Mouse (Mus musculus): ENCODE data around the gene Iffo2. TPM values are rescaled to one million over a fixed set of nuclear protein-coding genes. Genes with fewer than 3 reads are reported as not detected.

The Iffo2 gene
- polyA plus RNA-seq, 1 experiment from 2014 or later, result 4.7 TPM

DNA sequence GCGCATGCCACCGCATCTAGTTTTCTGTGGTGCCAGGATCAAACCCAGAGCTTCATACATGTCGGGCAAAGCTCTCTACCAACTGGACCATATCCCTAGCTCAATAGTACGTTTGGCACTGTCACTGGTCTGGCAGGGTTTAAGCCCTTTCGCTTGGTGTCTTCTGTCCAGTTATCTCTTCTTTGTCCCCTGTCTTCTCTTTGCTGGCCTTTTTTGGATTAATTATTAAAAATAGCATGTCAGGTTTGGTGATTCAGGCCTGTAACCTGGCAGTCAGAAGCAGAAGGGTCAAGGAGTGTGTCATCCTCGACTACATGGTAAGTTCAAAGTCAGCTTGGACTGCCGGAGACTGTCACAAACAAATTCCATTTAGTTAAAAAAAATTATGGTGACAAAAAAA is 10.4 kb downstream of the Iffo2 start:
- no peak for TF ChIP-seq EP300 (IDR thresholded peaks at IDR 0.05)
- TF ChIP-seq CTCF (IDR thresholded peaks at IDR 0.05), result no peak

DNA sequence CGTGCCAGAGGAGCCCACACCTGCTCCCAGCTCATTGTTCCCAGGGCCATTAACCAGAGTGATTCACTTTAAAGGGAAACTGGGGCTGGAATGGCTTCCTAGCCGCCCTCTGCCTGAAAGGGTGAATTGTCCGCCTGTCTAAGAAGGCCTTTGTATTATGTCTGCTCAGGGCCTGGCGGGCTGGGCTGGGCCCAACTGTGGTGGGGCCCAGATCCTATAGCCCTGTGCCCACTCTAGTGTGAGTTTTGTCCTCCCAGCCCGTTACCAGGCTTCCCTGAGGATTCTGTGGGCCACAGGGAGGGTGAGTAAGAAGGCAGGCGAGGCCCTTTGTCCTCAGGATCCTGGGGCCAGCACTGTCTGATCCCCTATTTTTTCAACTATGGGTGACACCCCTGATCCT is 15.4 kb downstream of the Iffo2 start:
- DNase-seq (ENCODE audit: low spot score) (no peak), ATAC-seq (no peak)
- H3K4me1 ChIP-seq (ENCODE audit: insufficient read depth, low read depth, low read length), result no peaks in the 10 kb centered on the region
- TF ChIP-seq EP300 (IDR thresholded peaks at IDR 0.05) (no peak), CTCF (IDR thresholded peaks at IDR 0.05) (no peak)
- H3K27me3 ChIP-seq (replicated peaks; ENCODE audit: insufficient read depth, low read length), result no peaks in the 10 kb centered on the region
- H3K27ac ChIP-seq (ENCODE audit: low read length), result no peak overlapping the region
- H3K4me2 ChIP-seq (replicated peaks; ENCODE audit: low read depth, low read length), result no peak overlapping the region
- no peaks in the 10 kb centered on the region for H3K9me3 ChIP-seq (ENCODE audit: low read length)
- H3K9ac ChIP-seq (replicated peaks; ENCODE audit: low read depth), result no peak overlapping the region
- 68% methylated on average over 6 of the region's 6 CpGs for WGBS
- no peak overlapping the region for H3K4me3 ChIP-seq (ENCODE audit: low read depth, low read length)
- no peaks in the 10 kb centered on the region for H3K36me3 ChIP-seq (ENCODE audit: insufficient read depth, low read length)

More for the DNA sequence above, 10.4 kb downstream of the Iffo2 start:
- ATAC-seq, result no peak
- no peak overlapping the region for H3K4me2 ChIP-seq (replicated peaks; ENCODE audit: low read depth, low read length)
- H3K27me3 ChIP-seq (replicated peaks; ENCODE audit: insufficient read depth, low read length), result no peaks in the 10 kb centered on the region
- H3K27ac ChIP-seq (ENCODE audit: low read length), result no peak overlapping the region
- H3K36me3 ChIP-seq (ENCODE audit: insufficient read depth, low read length), result no peaks in the 10 kb centered on the region
- 83% methylated on average over 7 of the region's 7 CpGs for WGBS
- H3K9ac ChIP-seq (replicated peaks; ENCODE audit: low read depth), result no peak overlapping the region
- peaks cover 2% of the 10 kb centered on the region; the same call in 1 of the 2 replicates for H3K4me1 ChIP-seq (ENCODE audit: insufficient read depth, low read depth, low read length)
- H3K9me3 ChIP-seq (ENCODE audit: low read length), result no peaks in the 10 kb centered on the region
- DNase-seq (ENCODE audit: low spot score), result no peak
- H3K4me3 ChIP-seq (ENCODE audit: low read depth, low read length), result no peak overlapping the region

DNA sequence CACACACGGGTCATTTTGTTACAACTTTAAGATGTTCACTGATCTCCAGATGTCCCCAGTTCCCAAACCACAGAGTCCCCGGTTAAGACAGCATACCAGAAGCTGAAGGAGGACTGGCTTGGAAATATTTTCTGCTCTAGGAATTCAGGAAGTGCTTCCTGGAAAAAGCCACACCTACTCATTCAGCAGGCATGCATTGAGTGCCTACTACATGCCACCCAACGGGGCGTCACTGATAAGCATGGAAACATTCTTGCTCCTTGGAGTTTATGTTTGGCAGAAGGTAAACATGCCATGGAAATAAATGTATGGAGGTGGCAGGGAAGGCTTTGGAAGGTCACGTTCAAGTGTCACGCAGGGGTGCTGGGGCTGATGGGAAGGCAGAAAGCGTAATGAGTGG is 19.1 kb downstream of the Iffo2 start:
- DNase-seq (ENCODE audit: low spot score), result peak; percentile 53
- no peak overlapping the region for H3K27ac ChIP-seq (ENCODE audit: low read length)
- H3K9me3 ChIP-seq (ENCODE audit: low read length), result no peaks in the 10 kb centered on the region
- H3K4me2 ChIP-seq (replicated peaks; ENCODE audit: low read depth, low read length), result no peak overlapping the region
- TF ChIP-seq EP300 (IDR thresholded peaks at IDR 0.05) (peak; percentile 90), CTCF (IDR thresholded peaks at IDR 0.05) (no peak)
- no peak overlapping the region for H3K9ac ChIP-seq (replicated peaks; ENCODE audit: low read depth)
- H3K4me1 ChIP-seq (ENCODE audit: insufficient read depth, low read depth, low read length), result no peaks in the 10 kb centered on the region
- H3K27me3 ChIP-seq (replicated peaks; ENCODE audit: insufficient read depth, low read length), result no peaks in the 10 kb centered on the region
- peak; percentile 75 for ATAC-seq
- H3K36me3 ChIP-seq (ENCODE audit: insufficient read depth, low read length), result no peaks in the 10 kb centered on the region
- H3K4me3 ChIP-seq (ENCODE audit: low read depth, low read length), result no peak overlapping the region
- WGBS, result 28% methylated on average over 7 of the region's 7 CpGs

DNA sequence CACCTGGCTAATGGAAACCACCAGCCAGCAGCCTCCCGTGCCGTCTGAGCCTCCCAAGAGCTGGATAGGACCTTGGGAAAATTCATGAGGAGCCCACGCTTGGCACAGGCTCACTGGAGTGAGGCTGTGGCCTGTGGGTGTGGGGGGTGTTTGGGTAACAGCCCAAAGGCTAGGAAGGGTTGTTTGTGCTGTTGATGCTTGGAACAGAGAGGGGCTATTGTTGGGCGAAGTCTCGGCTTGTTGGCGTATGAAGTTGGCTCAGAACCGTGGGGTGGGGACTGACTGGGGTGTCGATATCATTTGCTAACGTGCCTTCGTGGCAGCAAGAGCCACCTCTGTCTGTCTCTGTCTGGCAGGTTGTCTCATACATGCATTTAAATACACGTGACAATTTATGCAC is 24.9 kb downstream of the Iffo2 start:
- no peaks in the 10 kb centered on the region for H3K4me1 ChIP-seq (ENCODE audit: insufficient read depth, low read depth, low read length)
- H3K9me3 ChIP-seq (ENCODE audit: low read length), result no peaks in the 10 kb centered on the region
- H3K27ac ChIP-seq (ENCODE audit: low read length), result no peak overlapping the region
- no peaks in the 10 kb centered on the region for H3K36me3 ChIP-seq (ENCODE audit: insufficient read depth, low read length)
- no peak overlapping the region for H3K4me3 ChIP-seq (ENCODE audit: low read depth, low read length)
- H3K4me2 ChIP-seq (replicated peaks; ENCODE audit: low read depth, low read length), result no peak overlapping the region
- H3K9ac ChIP-seq (replicated peaks; ENCODE audit: low read depth), result no peak overlapping the region
- DNase-seq (ENCODE audit: low spot score) (no peak), ATAC-seq (no peak)
- H3K27me3 ChIP-seq (replicated peaks; ENCODE audit: insufficient read depth, low read length), result no peaks in the 10 kb centered on the region
- 82% methylated on average over 11 of the region's 11 CpGs for WGBS
- TF ChIP-seq CTCF (IDR thresholded peaks at IDR 0.05), result no peak
- no peak for TF ChIP-seq EP300 (IDR thresholded peaks at IDR 0.05)

GRCm38 (mm10) chr4:139555951-139556350 is 25.6 kb downstream of the Iffo2 start:
- no peak overlapping the region for H3K4me3 ChIP-seq (ENCODE audit: low read depth, low read length)
- DNase-seq (ENCODE audit: low spot score), result peak; percentile 37
- WGBS, result 46% methylated on average over 19 of the region's 19 CpGs

GRCm38 (mm10) chr4:139568361-139568760 is 38.0 kb downstream of the Iffo2 start:
- 71% methylated on average over 15 of the region's 15 CpGs for WGBS
- Histone ChIP-seq H3K4me3 (ENCODE audit: low read depth, low read length) (no peak overlapping the region), H3K36me3 (ENCODE audit: insufficient read depth, low read length) (no peaks in the 10 kb centered on the region), H3K9ac (replicated peaks; ENCODE audit: low read depth) (no peak overlapping the region), H3K9me3 (ENCODE audit: low read length) (no peaks in the 10 kb centered on the region), H3K27ac (ENCODE audit: low read length) (no peak overlapping the region), H3K4me1 (ENCODE audit: insufficient read depth, low read depth, low read length) (no peaks in the 10 kb centered on the region), H3K4me2 (replicated peaks; ENCODE audit: low read depth, low read length) (no peak overlapping the region), H3K27me3 (replicated peaks; ENCODE audit: insufficient read depth, low read length) (no peaks in the 10 kb centered on the region)
- TF ChIP-seq EP300 (IDR thresholded peaks at IDR 0.05) (no peak), CTCF (IDR thresholded peaks at IDR 0.05) (no peak)
- ATAC-seq (no peak), DNase-seq (ENCODE audit: low spot score) (no peak)

More at GRCm38 (mm10) chr4:139555951-139556350, 25.6 kb downstream of the Iffo2 start:
- no peaks in the 10 kb centered on the region for H3K36me3 ChIP-seq (ENCODE audit: insufficient read depth, low read length)
- no peaks in the 10 kb centered on the region for H3K4me1 ChIP-seq (ENCODE audit: insufficient read depth, low read depth, low read length)
- no peak for TF ChIP-seq CTCF (IDR thresholded peaks at IDR 0.05)
- no peaks in the 10 kb centered on the region for H3K9me3 ChIP-seq (ENCODE audit: low read length)
- H3K4me2 ChIP-seq (replicated peaks; ENCODE audit: low read depth, low read length), result 0 out of 2 replicates have a peak overlapping the region, but pooled peaks have one; percentile 15
- H3K9ac ChIP-seq (replicated peaks; ENCODE audit: low read depth), result no peak overlapping the region
- no peaks in the 10 kb centered on the region for H3K27me3 ChIP-seq (replicated peaks; ENCODE audit: insufficient read depth, low read length)
- H3K27ac ChIP-seq (ENCODE audit: low read length), result no peak overlapping the region
- ATAC-seq, result peak; percentile 35; the same call in 1 of the 2 replicates

DNA sequence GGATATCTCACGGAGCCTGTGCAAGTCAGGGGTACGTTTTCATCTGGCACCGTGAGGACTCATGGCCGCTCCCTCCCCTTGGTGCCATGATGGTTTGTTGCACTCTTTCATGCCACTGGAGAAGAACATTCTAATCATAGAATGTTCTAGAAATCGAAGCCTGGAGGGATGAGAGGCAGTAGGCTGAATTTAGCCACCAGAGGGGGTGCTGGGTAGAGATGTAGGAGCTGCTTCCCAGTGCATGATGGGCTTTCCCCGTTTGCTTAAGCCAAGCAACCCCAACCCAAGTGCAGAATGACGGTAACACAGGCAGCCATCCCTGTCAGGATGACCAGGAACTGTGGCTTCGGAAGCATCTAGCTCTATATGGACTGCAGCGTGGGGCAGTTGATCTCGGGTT is 40.4 kb downstream of the Iffo2 start:
- Histone ChIP-seq H3K27me3 (replicated peaks; ENCODE audit: insufficient read depth, low read length) (no peaks in the 10 kb centered on the region), H3K4me1 (ENCODE audit: insufficient read depth, low read depth, low read length) (no peaks in the 10 kb centered on the region; the same call in 1 of the 2 replicates), H3K9me3 (ENCODE audit: low read length) (no peaks in the 10 kb centered on the region), H3K9ac (replicated peaks; ENCODE audit: low read depth) (no peak overlapping the region), H3K36me3 (ENCODE audit: insufficient read depth, low read length) (no peaks in the 10 kb centered on the region), H3K4me2 (replicated peaks; ENCODE audit: low read depth, low read length) (no peak overlapping the region), H3K27ac (ENCODE audit: low read length) (no peak overlapping the region), H3K4me3 (ENCODE audit: low read depth, low read length) (no peak overlapping the region)
- peak; percentile 62 for TF ChIP-seq CTCF (IDR thresholded peaks at IDR 0.05)
- TF ChIP-seq EP300 (IDR thresholded peaks at IDR 0.05), result no peak
- DNase-seq (ENCODE audit: low spot score), result peak; percentile 26
- 77% methylated on average over 10 of the region's 10 CpGs for WGBS
- ATAC-seq, result no peak
